Mouse (Mus musculus): ENCODE results near the gene Gm1673. TPM values are rescaled to one million over a fixed set of nuclear protein-coding genes. Genes with fewer than 3 reads are reported as not detected.
A peak's percentile ranks its signal among the peaks of the same experiment; 100 is the strongest.
"Not testable (repeated sequence)": the region's sequence is repeated elsewhere in the genome, so short reads cannot be mapped to it uniquely, and the experiment has no call there.

Gm1673 gene
- 493 and 866 TPM in 2 replicates for polyA plus RNA-seq (2012; rRNA removed)

DNA sequence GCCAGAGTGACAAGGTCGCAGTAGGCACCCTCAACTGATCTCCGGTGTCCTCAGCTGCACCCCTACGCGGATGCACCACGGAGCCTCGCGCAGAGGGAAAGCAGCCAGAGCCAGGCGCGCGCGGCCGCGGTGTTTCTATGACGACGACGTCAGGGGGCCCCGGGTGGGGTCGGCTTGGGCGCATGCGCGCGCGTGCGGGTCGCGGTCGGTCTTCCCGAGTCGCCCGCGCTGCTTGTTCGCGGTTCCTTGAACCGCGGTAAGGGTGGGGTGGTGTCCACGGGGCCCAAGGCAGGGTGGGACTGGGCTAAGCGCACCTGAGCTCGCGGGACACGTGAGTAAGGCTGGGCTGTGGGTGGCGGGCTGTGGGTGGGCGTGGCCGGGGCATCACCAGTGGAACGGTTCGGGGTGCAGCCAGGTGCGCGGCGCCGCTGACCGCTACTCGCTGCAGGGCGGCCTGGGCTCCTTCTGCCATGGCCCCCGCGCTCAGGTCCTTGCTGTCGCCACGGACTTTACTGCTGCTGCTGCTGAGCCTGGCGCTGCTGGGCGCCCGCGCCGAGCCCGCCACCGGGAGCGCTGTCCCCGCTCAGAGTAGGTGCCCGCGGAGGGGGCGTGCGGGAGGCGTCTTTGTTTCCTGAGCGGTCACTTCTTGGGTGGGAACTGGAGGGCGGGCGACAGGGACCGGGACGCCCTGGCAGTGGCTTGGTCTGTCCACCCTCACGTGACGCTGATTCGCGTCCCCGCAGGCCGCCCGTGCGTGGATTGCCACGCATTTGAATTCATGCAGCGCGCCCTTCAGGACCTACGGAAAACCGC lies at the start of gene Gm1673:
TSS of gene Gm1673 (plus strand) at position 125 of the 813 bp plus-strand sequence.
- TF ChIP-seq CTCF (IDR thresholded peaks at IDR 0.05; ENCODE audit: borderline replicate concordance, extremely low read depth, insufficient read depth, insufficient read length) (peak; percentile 47; the same call in 1 of the 2 replicates), POLR2A (IDR thresholded peaks at IDR 0.05; ENCODE audit: borderline replicate concordance, extremely low read depth, insufficient read depth, insufficient read length, poor library complexity, severe bottlenecking) (peak; percentile 87)
- peak; percentile 96 for DNase-seq (ENCODE audit: low read depth)

- no peak for DNase-seq (ENCODE audit: low read depth)
- TF ChIP-seq POLR2A (IDR thresholded peaks at IDR 0.05; ENCODE audit: borderline replicate concordance, extremely low read depth, insufficient read depth, insufficient read length, poor library complexity, severe bottlenecking) (no peak), CTCF (IDR thresholded peaks at IDR 0.05; ENCODE audit: borderline replicate concordance, extremely low read depth, insufficient read depth, insufficient read length) (no peak)
Observed at GRCm38 (mm10) chr5:33934081-33934480, 49.2 kb upstream of the Gm1673 start.

- no peak for TF ChIP-seq CTCF (IDR thresholded peaks at IDR 0.05; ENCODE audit: borderline replicate concordance, extremely low read depth, insufficient read depth, insufficient read length)
- no peak for TF ChIP-seq POLR2A (IDR thresholded peaks at IDR 0.05; ENCODE audit: borderline replicate concordance, extremely low read depth, insufficient read depth, insufficient read length, poor library complexity, severe bottlenecking)
- no peak for DNase-seq (ENCODE audit: low read depth)
Observed at GRCm38 (mm10) chr5:33934877-33935276, 48.4 kb upstream of the Gm1673 start.

DNA sequence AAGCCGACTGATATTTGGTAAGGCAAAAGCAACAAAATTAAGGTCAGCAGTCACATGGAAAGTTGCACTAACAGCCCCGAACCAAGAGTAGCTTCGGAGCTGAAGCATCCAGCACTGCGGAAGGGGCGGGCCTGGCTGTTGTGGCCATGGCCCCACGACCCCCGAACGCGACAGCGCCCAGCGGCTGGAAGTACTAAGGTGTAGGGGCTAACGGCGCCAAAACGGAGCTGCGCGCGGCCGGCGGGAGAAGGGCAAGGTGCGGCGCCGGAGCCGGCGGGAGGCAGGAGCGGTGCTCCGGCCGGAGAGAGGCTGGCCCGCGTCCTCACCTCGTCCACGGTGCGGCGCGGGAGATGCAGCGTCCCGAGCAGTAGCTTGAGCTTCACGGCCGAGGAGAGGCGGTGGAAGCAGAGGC lies 47.5 kb upstream of the Gm1673 start:
- no peak for TF ChIP-seq CTCF (IDR thresholded peaks at IDR 0.05; ENCODE audit: borderline replicate concordance, extremely low read depth, insufficient read depth, insufficient read length)
- no peak for TF ChIP-seq POLR2A (IDR thresholded peaks at IDR 0.05; ENCODE audit: borderline replicate concordance, extremely low read depth, insufficient read depth, insufficient read length, poor library complexity, severe bottlenecking)
- no peak for DNase-seq (ENCODE audit: low read depth)

- TF ChIP-seq CTCF (IDR thresholded peaks at IDR 0.05; ENCODE audit: borderline replicate concordance, extremely low read depth, insufficient read depth, insufficient read length) = no peak
- peak; percentile 74 for TF ChIP-seq POLR2A (IDR thresholded peaks at IDR 0.05; ENCODE audit: borderline replicate concordance, extremely low read depth, insufficient read depth, insufficient read length, poor library complexity, severe bottlenecking)
- DNase-seq (ENCODE audit: low read depth) = peak; percentile 100
Observed at GRCm38 (mm10) chr5:33936120-33936707, 47.0 kb upstream of the Gm1673 start, which contains the start of gene Nelfa. Gene Nelfa, minus strand, starts transcription at chr5:33936413.

DNA sequence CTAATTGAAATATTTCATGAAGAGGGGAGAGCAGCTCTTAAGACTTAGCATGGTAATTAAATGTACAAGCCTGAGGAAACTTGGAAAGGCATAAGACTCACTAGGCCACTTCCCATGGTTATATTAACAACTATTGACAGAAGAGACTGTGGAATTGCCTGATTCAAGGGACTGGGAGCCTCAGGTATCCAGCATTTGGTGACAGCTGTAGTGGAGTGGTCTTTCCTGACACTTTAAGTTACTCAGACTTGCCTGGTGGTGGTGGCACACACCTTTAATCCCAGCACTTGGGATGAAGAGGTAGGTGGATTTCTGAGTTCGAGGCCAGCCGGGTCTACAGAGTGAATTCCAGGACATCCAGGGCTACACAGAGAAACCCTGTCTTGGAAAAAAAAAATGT lies 46.0 kb upstream of the Gm1673 start:
- DNase-seq (ENCODE audit: low read depth) = no peak
- TF ChIP-seq POLR2A (IDR thresholded peaks at IDR 0.05; ENCODE audit: borderline replicate concordance, extremely low read depth, insufficient read depth, insufficient read length, poor library complexity, severe bottlenecking) (no peak), CTCF (IDR thresholded peaks at IDR 0.05; ENCODE audit: borderline replicate concordance, extremely low read depth, insufficient read depth, insufficient read length) (no peak)

DNA sequence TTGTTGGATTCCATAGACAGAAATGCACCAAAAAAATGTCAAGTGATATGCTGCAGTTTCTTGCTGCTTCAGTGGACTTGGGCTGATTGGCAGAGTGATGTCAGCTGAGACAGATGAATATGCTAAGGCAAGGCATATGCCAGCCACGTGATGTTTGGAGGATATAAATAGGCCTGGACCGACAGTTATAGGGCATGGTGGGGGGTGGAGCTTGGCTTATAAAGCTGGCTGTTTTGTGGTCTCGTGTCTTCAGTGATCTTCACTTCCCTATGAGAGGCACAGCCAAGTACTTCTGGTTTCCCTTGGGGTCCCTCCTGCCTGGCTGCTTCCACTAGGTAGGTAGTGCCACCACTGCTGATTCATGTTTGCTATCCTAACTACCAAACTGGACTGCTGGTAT lies 44.8 kb upstream of the Gm1673 start:
- TF ChIP-seq POLR2A (IDR thresholded peaks at IDR 0.05; ENCODE audit: borderline replicate concordance, extremely low read depth, insufficient read depth, insufficient read length, poor library complexity, severe bottlenecking) (no peak), CTCF (IDR thresholded peaks at IDR 0.05; ENCODE audit: borderline replicate concordance, extremely low read depth, insufficient read depth, insufficient read length) (no peak)
- DNase-seq (ENCODE audit: low read depth) = no peak

DNA sequence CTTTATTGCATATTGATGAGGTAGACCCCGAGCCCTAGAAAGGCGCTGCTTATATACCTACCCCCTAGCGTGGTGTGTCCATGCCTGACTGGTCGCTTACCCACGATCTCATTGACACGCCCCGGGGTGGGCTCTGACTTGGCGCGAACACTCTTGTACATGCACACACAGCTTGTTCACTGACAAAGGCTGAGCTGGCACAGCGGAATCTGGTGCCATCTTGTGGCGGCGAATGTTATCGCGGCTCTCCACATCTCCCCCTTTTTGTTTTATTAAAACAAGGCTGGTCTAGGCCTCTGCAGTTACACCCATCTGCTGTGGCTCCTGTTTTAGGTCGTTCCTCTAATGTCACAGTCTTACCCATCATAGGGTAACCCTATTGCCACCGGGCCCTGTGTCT lies 36.2 kb upstream of the Gm1673 start:
- not testable (repeated sequence) for DNase-seq (ENCODE audit: low read depth)

DNA sequence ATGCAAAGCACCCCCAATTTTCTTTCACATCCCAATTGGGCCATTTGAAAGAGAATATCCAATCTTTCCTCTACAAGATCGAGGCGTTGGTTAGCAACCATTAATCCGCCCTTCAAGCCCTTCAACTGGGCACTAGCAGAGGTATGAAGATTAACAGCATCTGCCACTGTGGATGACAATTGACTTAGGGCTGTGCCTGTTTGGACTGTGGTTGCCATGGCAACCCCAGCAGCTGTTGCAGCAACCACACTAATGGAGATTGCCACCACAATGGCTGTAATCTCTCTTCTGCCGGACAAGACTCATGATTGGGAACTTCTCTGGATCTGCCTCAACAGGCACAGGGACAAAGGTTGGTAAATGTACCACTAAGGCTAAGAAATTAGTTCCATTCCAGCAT lies 34.9 kb upstream of the Gm1673 start:
- no peak for TF ChIP-seq POLR2A (IDR thresholded peaks at IDR 0.05; ENCODE audit: borderline replicate concordance, extremely low read depth, insufficient read depth, insufficient read length, poor library complexity, severe bottlenecking)
- TF ChIP-seq CTCF (IDR thresholded peaks at IDR 0.05; ENCODE audit: borderline replicate concordance, extremely low read depth, insufficient read depth, insufficient read length) = no peak
- peak; percentile 56 for DNase-seq (ENCODE audit: low read depth)

DNA sequence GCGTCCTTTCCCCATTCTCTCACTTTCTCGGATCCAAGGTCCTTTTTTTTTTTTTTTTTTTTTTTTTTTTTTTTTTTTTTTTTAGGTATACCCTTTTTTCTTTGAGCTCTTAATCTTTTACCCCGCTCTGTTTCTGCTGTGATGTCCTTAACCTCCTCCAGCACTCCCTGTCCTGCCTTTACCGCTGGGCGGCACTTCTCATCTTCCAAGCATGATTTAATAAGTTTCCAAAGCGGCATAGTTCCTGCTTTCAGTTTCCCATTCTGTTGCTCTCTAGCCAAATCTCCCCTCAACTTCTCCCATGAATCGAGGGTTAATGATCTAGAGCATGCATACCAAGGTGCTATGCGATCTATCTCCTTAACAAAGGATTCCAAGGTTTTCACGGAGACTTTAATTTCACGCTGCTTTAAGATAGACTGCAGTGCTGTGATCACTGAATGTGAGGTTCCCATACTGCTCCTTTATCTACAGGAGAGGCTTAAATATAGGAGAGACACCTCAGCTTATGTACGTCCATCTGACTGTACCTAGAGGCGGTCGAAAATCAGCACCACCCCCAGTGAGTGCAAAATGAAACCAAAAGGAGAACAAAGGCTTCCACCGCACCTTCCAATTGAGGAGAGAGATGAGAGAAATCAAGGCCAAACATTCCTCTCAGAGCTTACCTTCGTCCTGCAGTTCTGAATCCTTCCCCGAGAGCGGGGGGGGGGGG lies 29.6 kb upstream of the Gm1673 start:
- TF ChIP-seq POLR2A (IDR thresholded peaks at IDR 0.05; ENCODE audit: borderline replicate concordance, extremely low read depth, insufficient read depth, insufficient read length, poor library complexity, severe bottlenecking) (no peak), CTCF (IDR thresholded peaks at IDR 0.05; ENCODE audit: borderline replicate concordance, extremely low read depth, insufficient read depth, insufficient read length) (no peak)
- no peak for DNase-seq (ENCODE audit: low read depth)

DNA sequence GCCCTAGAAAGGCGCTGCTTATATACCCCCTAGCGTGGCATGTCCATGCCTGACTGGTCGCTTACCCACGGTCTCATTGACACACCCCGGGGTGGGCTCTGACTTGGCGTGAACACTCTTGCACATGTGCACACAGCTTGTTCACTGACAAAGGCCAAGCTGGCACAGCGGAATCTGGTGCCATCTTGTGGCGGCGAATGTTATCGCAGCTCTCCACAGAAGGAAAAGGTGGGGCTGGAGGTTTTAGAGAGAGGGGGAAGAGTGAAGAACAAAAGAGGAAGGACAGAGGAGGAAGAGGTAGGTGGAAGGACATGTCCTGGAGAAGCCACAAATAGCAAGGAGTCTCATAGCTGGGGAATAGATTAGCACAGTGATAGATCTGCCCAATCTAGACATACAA lies 28.9 kb upstream of the Gm1673 start:
- TF ChIP-seq POLR2A (IDR thresholded peaks at IDR 0.05; ENCODE audit: borderline replicate concordance, extremely low read depth, insufficient read depth, insufficient read length, poor library complexity, severe bottlenecking) (no peak), CTCF (IDR thresholded peaks at IDR 0.05; ENCODE audit: borderline replicate concordance, extremely low read depth, insufficient read depth, insufficient read length) (peak; percentile 74)
- DNase-seq (ENCODE audit: low read depth) = peak; percentile 83
